Mouse (Mus musculus): ENCODE results near the gene Enpp5.

Gene Enpp5

GRCm38 (mm10) chr17:44091512-44091911 lies 12.9 kb downstream of the Enpp5 start:
- DNase-seq (ENCODE audit: low spot score in 2 of 2), result no peak

- no peak for DNase-seq (ENCODE audit: low spot score in 2 of 2)
Observed at GRCm38 (mm10) chr17:44100486-44100885, 21.9 kb downstream of the Enpp5 start.

GRCm38 (mm10) chr17:44100906-44101305 lies 22.3 kb downstream of the Enpp5 start:
- DNase-seq (ENCODE audit: low spot score in 2 of 2), result no peak

GRCm38 (mm10) chr17:44101961-44102360 lies 23.3 kb downstream of the Enpp5 start:
- DNase-seq (ENCODE audit: low spot score in 2 of 2), result no peak

GRCm38 (mm10) chr17:44105287-44106138 lies 26.9 kb downstream of the Enpp5 start, which contains the start of gene Enpp4:
TSS of gene Enpp4 (minus strand) at chr17:44105809.
- DNase-seq (ENCODE audit: low spot score in 2 of 2), result peak; percentile 87 to 88

GRCm38 (mm10) chr17:44108331-44108730 lies 29.7 kb downstream of the Enpp5 start:
- no peak for DNase-seq (ENCODE audit: low spot score in 2 of 2)

- DNase-seq (ENCODE audit: low spot score in 2 of 2), result no peak
Observed at GRCm38 (mm10) chr17:44116584-44116983, 38.0 kb downstream of the Enpp5 start.

- DNase-seq (ENCODE audit: low spot score in 2 of 2), result no peak
Observed at GRCm38 (mm10) chr17:44117721-44118120, 39.1 kb downstream of the Enpp5 start.

- DNase-seq (ENCODE audit: low spot score in 2 of 2), result no peak
Observed at GRCm38 (mm10) chr17:44118231-44118630, 39.6 kb downstream of the Enpp5 start.

GRCm38 (mm10) chr17:44121366-44122100 lies 42.9 kb downstream of the Enpp5 start:
- no peak for DNase-seq (ENCODE audit: low spot score in 2 of 2)

- no peak for DNase-seq (ENCODE audit: low spot score in 2 of 2)
Observed at GRCm38 (mm10) chr17:44129092-44129750, 50.6 kb downstream of the Enpp5 start.

GRCm38 (mm10) chr17:44130429-44130828 lies 51.8 kb downstream of the Enpp5 start:
- DNase-seq (ENCODE audit: low spot score in 2 of 2), result peak; percentile 23 to 75

GRCm38 (mm10) chr17:44134106-44134505 lies 55.5 kb downstream of the Enpp5 start:
- DNase-seq (ENCODE audit: low spot score in 2 of 2), result no peak

GRCm38 (mm10) chr17:44134545-44134944 lies 55.9 kb downstream of the Enpp5 start:
- no peak for DNase-seq (ENCODE audit: low spot score in 2 of 2)

GRCm38 (mm10) chr17:44136018-44136417 lies 57.4 kb downstream of the Enpp5 start:
- DNase-seq (ENCODE audit: low spot score in 2 of 2), result no peak
